Mouse (Mus musculus) erythroblast, embryonic 14.5 days (primary cell): ENCODE data around the gene Ryr3.

Source experiments
- GATA1 ChIP-seq: IDR thresholded peaks from 2 replicates; pipeline ENCODE4 v1.6.1; 2012; ENCODE audit warnings: low read length, inconsistent platforms, mixed read lengths
- TAL1 ChIP-seq: IDR thresholded peaks from 3 replicates; pipeline ENCODE4 v1.6.1; 2012; ENCODE audit warnings: low read length, inconsistent platforms, mixed read lengths

- TF ChIP-seq GATA1 = no peak
- TF ChIP-seq TAL1 = no peak
Observed at GRCm38 (mm10) chr2:112596415-112596814, 620.5 kb downstream of the Ryr3 start.
